Mouse (Mus musculus) intestine, embryonic 16.5 days (tissue): ENCODE measurements around the gene Ssr2. TPM values are rescaled to one million over a fixed set of nuclear protein-coding genes. Genes with fewer than 3 reads are reported as not detected.

Source experiments
- ATAC-seq: fragments of 200-750 bp; cut with Nextera tagmentation; 2 replicates; pipeline ENCODE4 v1.8.0; 2017; ENCODE audit warnings: moderate TSS enrichment, moderate library complexity
- H3K27ac ChIP-seq: fragments of 300-500 bp; sonication (generic); 2 replicates; pipeline ENCODE4 v1.5.1; 2014; ENCODE audit warnings: mild to moderate bottlenecking, low read length
- H3K27me3 ChIP-seq: fragments of 300-500 bp; sonication (generic); replicated peaks from 2 replicates; pipeline ENCODE4 v1.6.1; 2014; ENCODE audit warnings: low read length, control low read depth, mixed read lengths; ENCODE audit not compliant: control insufficient read depth, insufficient read depth
- H3K36me3 ChIP-seq: fragments of 300-500 bp; sonication (generic); 2 replicates; pipeline ENCODE4 v1.6.1; 2014; ENCODE audit warnings: low read length, control low read depth; ENCODE audit not compliant: control insufficient read depth, insufficient read depth
- H3K4me1 ChIP-seq: fragments of 300-500 bp; sonication (generic); 2 replicates; pipeline ENCODE4 v1.6.1; 2014; ENCODE audit warnings: low read length, control low read depth, mixed read lengths; ENCODE audit not compliant: control insufficient read depth, insufficient read depth
- H3K4me2 ChIP-seq: fragments of 300-500 bp; sonication (generic); 2 replicates; pipeline ENCODE4 v1.6.1; 2014; ENCODE audit warnings: low read depth, low read length, control low read depth
- H3K4me3 ChIP-seq: fragments of 300-500 bp; sonication (generic); 2 replicates; pipeline ENCODE4 v1.5.1; 2014; ENCODE audit warnings: mild to moderate bottlenecking, low read length
- H3K9ac ChIP-seq: fragments of 300-500 bp; sonication (generic); 2 replicates; pipeline ENCODE4 v1.6.1; 2014; ENCODE audit warnings: low read depth, low read length
- H3K9me3 ChIP-seq: fragments of 300-500 bp; sonication (generic); 2 replicates; pipeline ENCODE4 v1.6.1; 2016; ENCODE audit warnings: low read length, control low read depth; ENCODE audit not compliant: control insufficient read depth
- WGBS: fragments of 180-500 bp; shearing (Covaris S2); extraction: QIAGEN DNeasy Blood & Tissue Kit; methylation state at CpG from one replicate; pipeline ENCODE4 v1.1.7; 2014; 5-methylcytosine and 5-hydroxymethylcytosine counted together
- polyA plus RNA-seq: library from polyadenylated mRNA; unstranded; fragments of >200 nt; fragmentation: Nextera tagmentation; extraction: Ambion mirVana; gene quantifications from 2 replicates; pipeline ENCODE4 v1.2.1, GENCODE M21; 2015

Ssr2 gene
- polyA plus RNA-seq, 1 experiment from 2014 or later = 377 TPM

DNA sequence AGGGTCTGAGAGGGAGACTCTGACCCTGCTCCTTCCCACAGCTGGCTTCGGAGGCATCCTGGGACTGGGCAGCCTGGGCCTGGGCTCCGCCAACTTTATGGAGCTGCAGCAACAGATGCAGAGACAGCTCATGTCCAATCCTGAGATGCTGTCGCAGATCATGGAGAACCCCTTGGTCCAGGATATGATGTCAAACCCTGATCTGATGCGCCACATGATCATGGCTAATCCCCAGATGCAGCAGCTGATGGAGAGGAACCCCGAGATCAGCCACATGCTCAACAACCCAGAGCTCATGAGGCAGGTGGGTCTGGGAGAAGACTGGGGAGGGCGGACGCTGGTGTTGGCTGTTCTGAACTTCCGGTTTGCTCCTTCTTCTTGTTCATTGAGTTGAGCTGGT, 19.1 kb upstream of the Ssr2 start:
- peaks cover 14% of the 10 kb centered on the region; the same call in 1 of the 2 replicates for H3K36me3 ChIP-seq
- H3K27ac ChIP-seq = no peak overlapping the region
- H3K27me3 ChIP-seq = no peaks in the 10 kb centered on the region
- H3K4me1 ChIP-seq = peaks cover 21% of the 10 kb centered on the region
- ATAC-seq = no peak
- no peaks in the 10 kb centered on the region for H3K9me3 ChIP-seq
- no peak overlapping the region for H3K4me3 ChIP-seq
- WGBS = 96% methylated on average over 8 of the region's 8 CpGs
- H3K9ac ChIP-seq = no peak overlapping the region
- H3K4me2 ChIP-seq = no peak overlapping the region

GRCm38 (mm10) chr3:88559596-88559995, 16.1 kb upstream of the Ssr2 start:
- Histone ChIP-seq H3K4me2 (no peak overlapping the region), H3K4me1 (peaks cover 12% of the 10 kb centered on the region), H3K27me3 (no peaks in the 10 kb centered on the region), H3K36me3 (peaks cover 34% of the 10 kb centered on the region), H3K9ac (no peak overlapping the region), H3K9me3 (no peaks in the 10 kb centered on the region), H3K4me3 (no peak overlapping the region), H3K27ac (no peak overlapping the region)
- ATAC-seq = no peak
- 93% methylated on average over 9 of the region's 9 CpGs for WGBS

DNA sequence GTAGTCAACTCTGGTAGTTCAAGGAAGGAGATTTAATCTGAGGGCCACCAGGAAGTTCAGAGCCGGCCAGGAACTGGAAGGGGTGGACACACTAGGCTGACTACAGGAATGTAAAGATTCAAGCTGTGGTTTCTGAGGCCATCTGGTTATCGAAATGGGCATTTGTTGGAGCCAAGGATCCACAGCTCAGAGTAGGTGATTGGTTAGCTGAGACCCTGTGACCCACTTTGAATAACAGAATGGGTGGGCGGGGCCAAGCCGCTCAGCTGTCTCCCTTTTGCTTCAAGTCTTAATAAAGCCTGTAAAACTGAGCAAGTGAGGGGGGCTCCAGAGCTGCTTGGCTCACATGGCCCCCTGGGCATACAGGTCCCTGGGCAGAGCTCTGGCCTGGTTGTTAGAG, 13.7 kb upstream of the Ssr2 start:
- Histone ChIP-seq H3K9me3 (no peaks in the 10 kb centered on the region), H3K4me3 (no peak overlapping the region), H3K4me1 (peaks cover 8% of the 10 kb centered on the region; the same call in 1 of the 2 replicates), H3K36me3 (peaks cover 35% of the 10 kb centered on the region), H3K9ac (no peak overlapping the region), H3K4me2 (no peak overlapping the region), H3K27ac (no peak overlapping the region), H3K27me3 (no peaks in the 10 kb centered on the region)
- 71% methylated on average over 4 of the region's 4 CpGs for WGBS
- ATAC-seq = no peak

GRCm38 (mm10) chr3:88563442-88563841, 12.2 kb upstream of the Ssr2 start:
- H3K36me3 ChIP-seq = peaks cover 44% of the 10 kb centered on the region
- H3K27me3 ChIP-seq = no peaks in the 10 kb centered on the region
- ATAC-seq = no peak
- 63% methylated on average over 4 of the region's 4 CpGs for WGBS
- peaks cover 8% of the 10 kb centered on the region; the same call in 1 of the 2 replicates for H3K4me1 ChIP-seq
- no peak overlapping the region for H3K4me2 ChIP-seq
- no peaks in the 10 kb centered on the region for H3K9me3 ChIP-seq
- no peak overlapping the region for H3K4me3 ChIP-seq
- H3K27ac ChIP-seq = no peak overlapping the region
- no peak overlapping the region for H3K9ac ChIP-seq

DNA sequence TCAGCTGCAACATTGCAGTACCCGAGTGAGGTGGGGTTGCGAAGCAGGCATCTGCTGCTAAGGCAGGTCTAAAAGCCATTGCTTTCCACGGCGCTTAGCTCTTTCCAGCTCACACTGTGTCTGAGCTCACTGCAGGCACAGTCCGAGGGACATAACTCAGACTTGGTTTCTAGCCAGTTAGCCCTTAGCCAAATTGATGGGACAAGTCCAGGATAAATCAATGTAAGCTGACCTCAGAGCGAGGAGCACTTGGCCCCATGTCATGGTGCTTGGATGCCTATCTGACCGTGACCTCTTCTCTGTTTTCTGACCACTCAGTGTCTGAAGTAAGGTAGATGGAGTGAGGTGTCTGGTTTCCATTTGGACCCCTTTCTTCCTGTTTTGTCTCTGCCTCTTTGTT, 11.7 kb upstream of the Ssr2 start:
- no peak overlapping the region for H3K4me3 ChIP-seq
- no peak for ATAC-seq
- no peaks in the 10 kb centered on the region for H3K27me3 ChIP-seq
- H3K4me2 ChIP-seq = no peak overlapping the region
- H3K36me3 ChIP-seq = peaks cover 46% of the 10 kb centered on the region
- WGBS = 81% methylated on average over 7 of the region's 7 CpGs
- H3K27ac ChIP-seq = no peak overlapping the region
- no peaks in the 10 kb centered on the region for H3K9me3 ChIP-seq
- no peak overlapping the region for H3K9ac ChIP-seq
- peaks cover 8% of the 10 kb centered on the region; the same call in 1 of the 2 replicates for H3K4me1 ChIP-seq

DNA sequence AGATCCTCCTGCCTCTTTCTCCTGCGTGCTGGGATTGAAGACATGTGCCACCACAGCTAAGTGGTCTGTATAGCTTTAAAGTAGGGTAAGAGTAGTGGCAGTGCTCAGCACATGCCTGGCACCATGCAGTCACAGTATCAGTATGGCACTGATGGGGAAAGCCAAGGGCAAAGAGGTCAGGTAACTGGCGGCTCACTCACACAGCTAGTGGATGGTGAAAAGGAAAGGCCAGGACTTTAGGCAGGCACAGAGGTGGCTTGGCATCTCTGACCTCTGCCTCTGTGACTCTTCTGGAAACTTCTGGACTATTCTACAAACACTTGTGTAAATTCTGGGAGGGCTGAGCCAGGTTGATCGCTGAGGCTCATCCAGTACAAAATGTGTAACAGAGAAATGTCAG, 9.6 kb upstream of the Ssr2 start:
- no peaks in the 10 kb centered on the region for H3K9me3 ChIP-seq
- no peak overlapping the region for H3K9ac ChIP-seq
- no peak overlapping the region for H3K4me3 ChIP-seq
- 91% methylated on average over 3 of the region's 3 CpGs for WGBS
- H3K4me2 ChIP-seq = no peak overlapping the region
- peaks cover 8% of the 10 kb centered on the region; the same call in 1 of the 2 replicates for H3K4me1 ChIP-seq
- ATAC-seq = 0 out of 2 replicates have a peak, but pooled peaks have one; percentile 4
- H3K36me3 ChIP-seq = peaks cover 42% of the 10 kb centered on the region
- no peaks in the 10 kb centered on the region for H3K27me3 ChIP-seq
- H3K27ac ChIP-seq = peak overlapping the region; percentile 71

DNA sequence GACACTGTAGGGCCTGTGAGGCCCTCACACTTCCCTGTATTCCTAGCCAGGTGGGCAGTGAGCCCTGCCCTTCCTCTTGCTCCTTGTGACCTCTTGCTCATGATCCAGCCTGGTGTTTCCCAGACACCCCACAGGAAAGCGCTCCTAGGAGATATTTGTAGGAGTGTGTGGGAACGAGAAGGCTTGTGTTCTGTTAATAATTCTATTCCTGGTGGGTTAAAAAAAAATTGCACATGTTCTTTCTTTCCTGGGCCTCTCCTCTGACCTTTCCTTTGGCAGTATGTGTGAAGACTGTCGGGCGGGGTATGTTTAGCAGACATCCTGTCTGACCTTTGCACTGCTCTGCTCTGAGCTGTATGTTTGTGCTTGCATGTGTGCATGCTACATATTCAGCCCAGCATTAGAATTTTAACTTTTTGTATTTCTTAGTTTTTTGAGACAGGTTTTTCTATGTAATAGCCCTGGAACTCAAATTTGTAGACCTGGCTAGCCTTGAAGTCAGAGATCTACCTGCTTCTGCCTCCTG, 9.1 kb upstream of the Ssr2 start:
- Histone ChIP-seq H3K27me3 (no peaks in the 10 kb centered on the region), H3K4me1 (peaks cover 8% of the 10 kb centered on the region; the same call in 1 of the 2 replicates), H3K9ac (no peak overlapping the region), H3K4me3 (no peak overlapping the region), H3K36me3 (peaks cover 38% of the 10 kb centered on the region), H3K27ac (peak overlapping the region; percentile 71), H3K9me3 (no peaks in the 10 kb centered on the region), H3K4me2 (no peak overlapping the region)
- WGBS = 59% methylated on average over 4 of the region's 4 CpGs
- peak; percentile 73 for ATAC-seq

GRCm38 (mm10) chr3:88567892-88568291, 7.8 kb upstream of the Ssr2 start:
- Histone ChIP-seq H3K27ac (peak overlapping the region; percentile 74; the same call in 1 of the 2 replicates), H3K9me3 (no peaks in the 10 kb centered on the region), H3K4me1 (peaks cover 8% of the 10 kb centered on the region; the same call in 1 of the 2 replicates), H3K4me2 (no peak overlapping the region), H3K36me3 (peaks cover 33% of the 10 kb centered on the region), H3K9ac (no peak overlapping the region), H3K27me3 (no peaks in the 10 kb centered on the region), H3K4me3 (no peak overlapping the region)
- 92% methylated on average over 6 of the region's 6 CpGs for WGBS
- no peak for ATAC-seq

GRCm38 (mm10) chr3:88568615-88569014, 7.1 kb upstream of the Ssr2 start:
- peaks cover 27% of the 10 kb centered on the region for H3K36me3 ChIP-seq
- H3K4me1 ChIP-seq = peaks cover 8% of the 10 kb centered on the region; the same call in 1 of the 2 replicates
- peak overlapping the region; percentile 74 for H3K27ac ChIP-seq
- no peaks in the 10 kb centered on the region for H3K9me3 ChIP-seq
- H3K9ac ChIP-seq = no peak overlapping the region
- 94% methylated on average over 2 of the region's 2 CpGs for WGBS
- H3K4me3 ChIP-seq = no peak overlapping the region
- no peak overlapping the region for H3K4me2 ChIP-seq
- no peaks in the 10 kb centered on the region for H3K27me3 ChIP-seq
- peak; percentile 45 for ATAC-seq

GRCm38 (mm10) chr3:88569093-88569492, 6.6 kb upstream of the Ssr2 start:
- H3K4me1 ChIP-seq = peaks cover 8% of the 10 kb centered on the region; the same call in 1 of the 2 replicates
- H3K4me3 ChIP-seq = no peak overlapping the region
- H3K4me2 ChIP-seq = no peak overlapping the region
- no peaks in the 10 kb centered on the region for H3K27me3 ChIP-seq
- H3K9me3 ChIP-seq = no peaks in the 10 kb centered on the region
- ATAC-seq = peak; percentile 79
- H3K27ac ChIP-seq = peak overlapping the region; percentile 74
- no peak overlapping the region for H3K9ac ChIP-seq
- WGBS = 87% methylated on average over 2 of the region's 2 CpGs
- peaks cover 23% of the 10 kb centered on the region for H3K36me3 ChIP-seq
